Mouse (Mus musculus): ENCODE data around the gene Itpkc. TPM values are rescaled to one million over a fixed set of nuclear protein-coding genes. Genes with fewer than 3 reads are reported as not detected.

Gene Itpkc
- total RNA-seq, 2 experiments from 2014 or later: 11.7 to 12.6 TPM

- intact Hi-C loops (cut with DNase I): loop anchor here (5.0 kb wide), 1 partner anchor 254 kb away; the partner anchor contains the start of gene Sertad1
- H3K27ac ChIP-seq: peak overlapping the region; percentile 89
- DNase-seq (ENCODE audit: extremely low spot score in 1 of 2, low spot score in 2 of 2): no peak
- H3K4me3 ChIP-seq: peak overlapping the region; percentile 66
- no peak for TF ChIP-seq CTCF (IDR thresholded peaks at IDR 0.05)
Measured at GRCm38 (mm10) chr7:27233300-27233699, 4.8 kb upstream of the Itpkc start.

- TF ChIP-seq CTCF (IDR thresholded peaks at IDR 0.05): no peak; the same call in none of the 2 replicates
- Histone ChIP-seq H3K27ac (peak within 1 kb of the TSS; percentile 89), H3K4me3 (peak within 1 kb of the TSS; percentile 66)
- peak; percentile 86 to 91 for DNase-seq (ENCODE audit: extremely low spot score in 1 of 2, low spot score in 2 of 2)
- intact Hi-C loops (cut with DNase I): loop anchor here (1.0 to 5.0 kb wide), 2 partner anchors 24 to 254 kb away; partner anchors contain the start of gene Sertad1
Measured at GRCm38 (mm10) chr7:27232781-27233281, 4.4 kb upstream of the Itpkc start, which contains the start of gene Coq8b. TSS of gene Coq8b (plus strand) at chr7:27233023.

- TF ChIP-seq CTCF (IDR thresholded peaks at IDR 0.05): no peak
- intact Hi-C loops (cut with DNase I): loop anchor here (1.0 to 5.0 kb wide), 2 partner anchors 25 to 255 kb away; partner anchors contain the start of gene Sertad1
- H3K27ac ChIP-seq: peak overlapping the region; percentile 89
Measured at GRCm38 (mm10) chr7:27231693-27232331, 3.4 kb upstream of the Itpkc start.

GRCm38 (mm10) chr7:27230781-27231180, 2.3 kb upstream of the Itpkc start:
- no peak for DNase-seq (ENCODE audit: extremely low spot score in 1 of 2, low spot score in 2 of 2)
- Histone ChIP-seq H3K27ac (no peak overlapping the region), H3K4me3 (no peak overlapping the region)
- intact Hi-C loops (cut with DNase I): loop anchor here (5.0 kb wide), 1 partner anchor 257 kb away; the partner anchor contains the start of gene Sertad1
- no peak; the same call in none of the 2 replicates for TF ChIP-seq CTCF (IDR thresholded peaks at IDR 0.05)

More at GRCm38 (mm10) chr7:27231693-27232331, 3.4 kb upstream of the Itpkc start:
- no peak overlapping the region for H3K4me3 ChIP-seq
- peak; percentile 62 to 82 for DNase-seq (ENCODE audit: extremely low spot score in 1 of 2, low spot score in 2 of 2)

DNA sequence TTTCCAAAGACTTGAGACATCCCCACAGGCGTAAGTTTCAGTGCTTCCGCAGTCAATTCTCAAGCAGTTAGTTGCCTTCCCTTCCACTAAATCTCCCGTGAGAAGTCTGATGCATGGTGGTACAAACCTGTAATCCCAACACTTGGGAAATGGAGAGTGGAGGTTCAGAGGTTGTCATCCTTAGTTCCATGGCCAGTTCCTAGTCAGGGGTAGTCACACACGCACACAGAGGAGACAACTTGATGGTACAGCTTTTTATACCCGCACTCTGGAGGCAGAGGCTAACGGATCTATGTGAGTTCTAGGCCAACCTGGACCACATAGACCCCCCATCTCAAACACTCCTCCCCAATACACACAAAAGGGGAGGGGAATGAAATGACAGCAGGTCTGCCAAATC, 404 bp upstream of the Itpkc start:
- no peak for DNase-seq (ENCODE audit: extremely low spot score in 1 of 2, low spot score in 2 of 2)
- intact Hi-C loops (cut with DNase I): loop anchor here (1.0 to 2.0 kb wide), 2 partner anchors 29 to 62 kb away; partner anchors contain the start of genes Egln2 and Numbl
- TF ChIP-seq CTCF (IDR thresholded peaks at IDR 0.05): no peak
- peak overlapping the region; percentile 93 for H3K27ac ChIP-seq
- peak overlapping the region; percentile 79 for H3K4me3 ChIP-seq

DNA sequence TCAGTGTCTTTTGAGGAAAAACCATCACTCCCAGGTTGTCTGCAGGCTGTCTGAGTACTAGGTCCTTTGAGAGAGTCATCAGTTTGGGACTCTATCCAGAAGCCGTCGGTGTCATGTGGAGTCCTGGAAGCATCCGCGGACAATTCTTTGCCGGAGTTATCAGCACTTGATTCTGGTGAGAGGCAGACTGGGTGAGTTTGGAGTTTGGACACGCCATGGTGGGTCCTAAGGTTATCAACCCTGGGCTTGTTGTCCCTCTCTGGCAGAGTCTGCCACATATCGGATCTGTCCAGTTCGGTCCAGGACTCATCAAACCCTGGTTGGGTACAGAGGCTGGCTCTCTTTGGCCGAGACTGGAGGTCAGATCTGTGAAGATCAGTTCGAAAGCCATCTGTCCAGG, 785 bp downstream of the Itpkc start:
- Histone ChIP-seq H3K27ac (peak overlapping the region; percentile 93), H3K4me3 (peak overlapping the region; percentile 79)
- DNase-seq (ENCODE audit: extremely low spot score in 1 of 2, low spot score in 2 of 2): no peak
- TF ChIP-seq CTCF (IDR thresholded peaks at IDR 0.05): no peak
- intact Hi-C loops (cut with DNase I): loop anchor here (1.0 to 2.0 kb wide), 3 partner anchors 31 to 61 kb away; partner anchors contain the start of genes BC024978, Egln2 and Numbl

- DNase-seq (ENCODE audit: extremely low spot score in 1 of 2, low spot score in 2 of 2): no peak
- TF ChIP-seq CTCF (IDR thresholded peaks at IDR 0.05): no peak
- Histone ChIP-seq H3K4me3 (peak overlapping the region; percentile 79), H3K27ac (peak overlapping the region; percentile 93)
- intact Hi-C loops (cut with DNase I): loop anchor here (2.0 kb wide), 1 partner anchor 32 kb away; the partner anchor contains the start of gene BC024978
Measured at GRCm38 (mm10) chr7:27227276-27227675, 1.2 kb downstream of the Itpkc start.

- peak; percentile 52 to 59 for DNase-seq (ENCODE audit: extremely low spot score in 1 of 2, low spot score in 2 of 2)
- no peak for TF ChIP-seq CTCF (IDR thresholded peaks at IDR 0.05)
- intact Hi-C loops (cut with DNase I): no loop called here
- Histone ChIP-seq H3K27ac (peak overlapping the region; percentile 80), H3K4me3 (peak overlapping the region; percentile 79)
Measured at GRCm38 (mm10) chr7:27224877-27225575, 3.4 kb downstream of the Itpkc start.

- DNase-seq (ENCODE audit: extremely low spot score in 1 of 2, low spot score in 2 of 2): no peak
- TF ChIP-seq CTCF (IDR thresholded peaks at IDR 0.05): no peak
- intact Hi-C loops (cut with DNase I): no loop called here
- H3K27ac ChIP-seq: no peak overlapping the region
- no peak overlapping the region for H3K4me3 ChIP-seq
Measured at GRCm38 (mm10) chr7:27222538-27222937, 5.9 kb downstream of the Itpkc start.

DNA sequence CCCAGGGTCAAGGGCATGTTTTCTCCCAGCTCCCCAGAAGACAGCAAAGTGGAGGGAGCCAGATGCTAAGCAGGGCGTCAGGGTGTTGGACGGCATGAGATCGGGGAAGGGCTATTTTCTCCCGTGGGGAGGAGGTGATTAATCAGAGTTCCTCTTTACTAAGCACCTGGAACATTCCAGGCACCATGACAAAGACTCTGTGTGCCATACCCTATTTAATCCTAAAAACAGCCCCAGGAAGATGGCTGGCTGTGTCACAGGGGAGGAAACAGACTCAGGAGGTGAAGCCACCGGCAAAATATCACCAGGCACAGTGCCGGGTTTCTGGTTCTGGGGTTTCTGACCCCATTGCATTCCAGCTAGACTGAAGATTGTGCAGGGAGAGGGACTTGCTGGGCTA, 6.5 kb downstream of the Itpkc start:
- intact Hi-C loops (cut with DNase I): no loop called here
- DNase-seq (ENCODE audit: extremely low spot score in 1 of 2, low spot score in 2 of 2): no peak
- Histone ChIP-seq H3K27ac (no peak overlapping the region), H3K4me3 (no peak overlapping the region)
- TF ChIP-seq CTCF (IDR thresholded peaks at IDR 0.05): no peak

DNA sequence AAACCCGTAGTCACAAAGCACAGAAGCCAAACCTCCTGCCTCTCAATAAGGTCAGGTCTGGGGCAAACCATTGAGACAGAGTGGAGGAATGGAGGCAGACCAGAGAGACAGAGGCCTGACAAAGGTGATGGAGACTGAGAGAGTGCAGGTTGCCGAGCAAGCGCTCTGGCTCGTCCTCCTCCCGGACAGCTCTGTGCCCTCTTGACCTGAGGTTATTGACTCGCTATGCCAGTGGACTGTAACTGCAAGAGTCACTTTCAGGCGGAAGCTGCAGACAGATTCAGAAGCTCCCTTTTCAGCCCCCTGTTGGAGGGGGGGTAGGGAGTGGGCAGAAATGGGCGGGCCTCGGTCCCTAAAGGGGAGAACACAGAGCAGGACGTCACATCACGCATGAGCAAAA, 8.5 kb downstream of the Itpkc start:
- Histone ChIP-seq H3K4me3 (no peak overlapping the region), H3K27ac (no peak overlapping the region)
- intact Hi-C loops (cut with DNase I): no loop called here
- no peak for DNase-seq (ENCODE audit: extremely low spot score in 1 of 2, low spot score in 2 of 2)
- TF ChIP-seq CTCF (IDR thresholded peaks at IDR 0.05): no peak

GRCm38 (mm10) chr7:27218586-27218985, 9.9 kb downstream of the Itpkc start:
- TF ChIP-seq CTCF (IDR thresholded peaks at IDR 0.05): no peak
- no peak for DNase-seq (ENCODE audit: extremely low spot score in 1 of 2, low spot score in 2 of 2)
- intact Hi-C loops (cut with DNase I): no loop called here
- no peak overlapping the region for H3K4me3 ChIP-seq
- H3K27ac ChIP-seq: no peak overlapping the region

Data from left cerebral cortex, adult 2 months (tissue).